Mouse (Mus musculus): ENCODE results near the gene P3h4.

DNA sequence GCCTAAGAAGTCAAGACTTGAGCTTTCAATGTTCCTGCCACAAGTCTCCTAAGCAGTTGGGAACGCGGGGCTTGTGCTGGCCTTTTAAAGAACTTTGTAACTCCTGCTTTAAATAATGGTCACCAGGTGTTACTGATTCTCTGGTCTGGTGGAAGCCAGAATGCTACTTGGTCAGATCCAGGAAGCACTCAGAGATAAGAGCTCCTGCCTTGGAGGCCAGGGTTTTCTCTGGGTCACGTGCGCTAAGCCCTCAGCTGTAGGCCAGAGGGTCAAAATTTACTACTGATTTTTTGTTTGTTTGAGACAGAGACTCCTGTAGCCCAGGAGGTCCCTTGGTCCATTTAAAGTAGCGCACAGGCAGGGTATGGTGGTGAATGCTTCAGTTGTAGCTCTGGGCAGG, 17.4 kb upstream of the P3h4 start:
- no peak for TF ChIP-seq CTCF (IDR thresholded peaks at IDR 0.05; ENCODE audit: control insufficient read depth, insufficient read depth, insufficient read length)
- no peak for TF ChIP-seq USF1 (IDR thresholded peaks at IDR 0.05; ENCODE audit: low read depth)
- TF ChIP-seq MAX (IDR thresholded peaks at IDR 0.05) = no peak
- no peak for TF ChIP-seq CEBPB (IDR thresholded peaks at IDR 0.05; ENCODE audit: low read depth)
- TF ChIP-seq MYOD1 (IDR thresholded peaks at IDR 0.05; ENCODE audit: control insufficient read depth, insufficient read length, low read depth) = no peak
- TF ChIP-seq FOSL1 (IDR thresholded peaks at IDR 0.05; ENCODE audit: insufficient read depth, low read length, poor library complexity, severe bottlenecking) = no peak

Data from C2C12 (cell line).